Mouse (Mus musculus) testis, adult 2 months (tissue): ENCODE measurements around the gene Cog5.

ENCODE experiments used
- CTCF ChIP-seq: fragments of 200-500 bp; IDR thresholded peaks from 2 replicates; pipeline ENCODE4 v1.5.1; 2012; ENCODE audit warnings: low read depth, mild to moderate bottlenecking, inconsistent platforms, low read length, moderate library complexity; ENCODE audit not compliant: control insufficient read depth, insufficient read depth, insufficient replicate concordance
- POLR2A ChIP-seq: fragments of 200-500 bp; IDR thresholded peaks from 2 replicates; pipeline ENCODE4 v1.6.1; 2012; ENCODE audit warnings: low read depth, mild to moderate bottlenecking, inconsistent platforms, low read length, moderate library complexity; ENCODE audit not compliant: control insufficient read depth

- no peak for TF ChIP-seq CTCF
- TF ChIP-seq POLR2A = no peak
Observed at GRCm38 (mm10) chr12:31947476-31947875, 292.8 kb downstream of the Cog5 start.
